Mouse (Mus musculus): ENCODE measurements around the gene Ccdc51. TPM values are rescaled to one million over a fixed set of nuclear protein-coding genes. Genes with fewer than 3 reads are reported as not detected.

The Ccdc51 gene
- total and polyA plus RNA-seq, 3 experiments: 15.1 to 28.4 TPM; not detected in 1

DNA sequence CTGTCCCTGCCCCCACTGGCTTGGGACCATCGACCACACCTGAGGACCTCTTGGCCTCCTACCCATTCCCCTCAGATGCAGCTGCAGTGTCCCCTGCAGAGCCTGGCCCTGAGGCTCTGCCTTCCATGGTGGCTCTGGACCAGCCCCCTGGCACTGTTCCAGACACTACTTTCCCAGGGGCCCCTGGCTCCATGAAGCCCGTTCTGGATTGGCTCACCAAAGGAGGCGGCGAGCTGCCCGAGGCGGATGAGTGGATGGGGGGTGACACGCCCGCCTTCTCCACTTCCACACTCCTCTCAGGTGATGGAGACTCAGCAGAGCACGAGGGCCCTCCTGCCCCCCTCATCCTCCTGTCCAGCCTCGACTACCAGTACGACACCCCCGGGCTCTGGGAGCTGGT is 22.7 kb downstream of the Ccdc51 start:
- H3K9ac ChIP-seq (ENCODE audit: control insufficient read depth, low read depth, low read length, poor library complexity, severe bottlenecking): no peak overlapping the region
- H3K9me3 ChIP-seq (replicated peaks; ENCODE audit: insufficient read depth, low read length): no peaks in the 10 kb centered on the region
- no peak overlapping the region for H3K27ac ChIP-seq (ENCODE audit: control insufficient read depth, low read depth, low read length)
- no peaks in the 10 kb centered on the region for H3K4me1 ChIP-seq (ENCODE audit: control insufficient read depth in 1 of 2, insufficient read depth in 2 of 2, low read length in 2 of 2)
- H3K36me3 ChIP-seq (ENCODE audit: control insufficient read depth in 1 of 2, insufficient read depth in 2 of 2, low read length in 2 of 2): no peaks in the 10 kb centered on the region
- no peak overlapping the region for H3K4me3 ChIP-seq (ENCODE audit: control insufficient read depth in 1 of 2, insufficient read depth in 1 of 2, low read depth in 2 of 2, low read length in 2 of 2)
- H3K79me2 ChIP-seq (ENCODE audit: control insufficient read depth, insufficient read depth, low read length, poor library complexity): no peaks in the 10 kb centered on the region
- no peaks in the 10 kb centered on the region for H3K27me3 ChIP-seq (ENCODE audit: control insufficient read depth in 1 of 2, insufficient read depth in 2 of 2, low read length in 2 of 2)
- no peak for TF ChIP-seq NRF1 (IDR thresholded peaks at IDR 0.05; ENCODE audit: insufficient read depth, low read depth, low read length, poor library complexity, severe bottlenecking)
- TF ChIP-seq POLR2A (IDR thresholded peaks at IDR 0.05; ENCODE audit: control insufficient read depth in 1 of 2, insufficient read depth in 1 of 2, low read depth in 1 of 2, low read length in 2 of 2, poor library complexity in 1 of 2): no peak
- no peak for TF ChIP-seq CTCF (IDR thresholded peaks at IDR 0.05 in 2 of 3, conservative IDR thresholded peaks at IDR 0.05 in 1 of 3; ENCODE audit: control insufficient read depth in 1 of 3, insufficient read depth in 1 of 3, low read depth in 2 of 3, low read length in 3 of 3, poor library complexity in 1 of 3, severe bottlenecking in 1 of 3)
- no peak for TF ChIP-seq ZMIZ1 (IDR thresholded peaks at IDR 0.05; ENCODE audit: low read depth, low read length)
- no peak for TF ChIP-seq SMC3 (IDR thresholded peaks at IDR 0.05; ENCODE audit: low read depth, low read length)
- TF ChIP-seq MAX (IDR thresholded peaks at IDR 0.05; ENCODE audit: low read length): no peak
- TF ChIP-seq CHD1 (IDR thresholded peaks at IDR 0.05; ENCODE audit: low read depth, low read length): no peak
- TF ChIP-seq GATA1 (IDR thresholded peaks at IDR 0.05; ENCODE audit: low read depth, low read length): no peak
- TF ChIP-seq POLR2AphosphoS5 (IDR thresholded peaks at IDR 0.05; ENCODE audit: borderline replicate concordance, low read depth, low read length): no peak
- no peak for TF ChIP-seq MAFK (IDR thresholded peaks at IDR 0.05; ENCODE audit: borderline replicate concordance, low read depth, low read length)
- no peak for TF ChIP-seq USF2 (IDR thresholded peaks at IDR 0.05; ENCODE audit: borderline replicate concordance in 1 of 2, insufficient read depth in 1 of 2, low read depth in 1 of 2, low read length in 2 of 2)
- TF ChIP-seq TAL1 (IDR thresholded peaks at IDR 0.05; ENCODE audit: low read length): no peak
- no peak for TF ChIP-seq HCFC1 (IDR thresholded peaks at IDR 0.05; ENCODE audit: low read depth, low read length)
- TF ChIP-seq USF1 (IDR thresholded peaks at IDR 0.05; ENCODE audit: low read depth, low read length): no peak
- no peak for TF ChIP-seq ETS1 (IDR thresholded peaks at IDR 0.05; ENCODE audit: low read depth, low read length)
- TF ChIP-seq JUND (IDR thresholded peaks at IDR 0.05; ENCODE audit: low read depth, low read length): no peak
- TF ChIP-seq NELFE (IDR thresholded peaks at IDR 0.05; ENCODE audit: low read depth, low read length): no peak
- no peak for TF ChIP-seq POLR2AphosphoS2 (IDR thresholded peaks at IDR 0.05; ENCODE audit: low read length)
- TF ChIP-seq MYB (IDR thresholded peaks at IDR 0.05; ENCODE audit: low read depth, low read length): no peak
- TF ChIP-seq CHD2 (IDR thresholded peaks at IDR 0.05; ENCODE audit: low read length): no peak
- no peak for DNase-seq (ENCODE audit: low read depth, low spot score)

DNA sequence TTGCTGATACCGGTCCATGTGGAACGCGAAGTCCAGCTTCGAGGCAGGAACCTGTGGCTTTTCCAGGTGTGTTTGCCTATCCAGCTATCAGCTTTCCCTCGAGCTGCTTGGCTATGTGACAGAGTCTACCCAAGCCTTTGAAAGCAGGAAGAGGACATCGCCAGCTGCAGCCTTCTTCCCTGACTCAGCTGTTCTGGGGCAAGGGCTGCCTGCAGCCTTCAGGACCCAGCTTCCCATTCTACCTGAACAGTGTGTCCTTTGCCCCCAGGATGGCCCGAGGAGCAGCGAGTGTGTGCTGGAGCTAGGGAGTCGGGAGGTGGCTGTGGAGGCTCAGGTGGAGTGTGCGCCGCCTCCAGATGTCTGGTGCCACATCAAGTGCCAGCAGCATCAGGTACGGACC is 23.4 kb downstream of the Ccdc51 start:
- Histone ChIP-seq H3K4me3 (ENCODE audit: control insufficient read depth in 1 of 2, insufficient read depth in 1 of 2, low read depth in 2 of 2, low read length in 2 of 2) (no peak overlapping the region), H3K27ac (ENCODE audit: control insufficient read depth, low read depth, low read length) (no peak overlapping the region), H3K9ac (ENCODE audit: control insufficient read depth, low read depth, low read length, poor library complexity, severe bottlenecking) (no peak overlapping the region), H3K79me2 (ENCODE audit: control insufficient read depth, insufficient read depth, low read length, poor library complexity) (no peaks in the 10 kb centered on the region), H3K9me3 (replicated peaks; ENCODE audit: insufficient read depth, low read length) (no peaks in the 10 kb centered on the region), H3K36me3 (ENCODE audit: control insufficient read depth in 1 of 2, insufficient read depth in 2 of 2, low read length in 2 of 2) (no peaks in the 10 kb centered on the region), H3K27me3 (ENCODE audit: control insufficient read depth in 1 of 2, insufficient read depth in 2 of 2, low read length in 2 of 2) (no peaks in the 10 kb centered on the region), H3K4me1 (ENCODE audit: control insufficient read depth in 1 of 2, insufficient read depth in 2 of 2, low read length in 2 of 2) (no peaks in the 10 kb centered on the region)
- DNase-seq (ENCODE audit: low read depth, low spot score): no peak
- TF ChIP-seq NRF1 (IDR thresholded peaks at IDR 0.05; ENCODE audit: insufficient read depth, low read depth, low read length, poor library complexity, severe bottlenecking) (no peak), TAL1 (IDR thresholded peaks at IDR 0.05; ENCODE audit: low read length) (no peak), MAZ (IDR thresholded peaks at IDR 0.05; ENCODE audit: low read depth, low read length) (no peak), ELF1 (IDR thresholded peaks at IDR 0.05; ENCODE audit: low read depth, low read length) (no peak), CTCF (IDR thresholded peaks at IDR 0.05 in 2 of 3, conservative IDR thresholded peaks at IDR 0.05 in 1 of 3; ENCODE audit: control insufficient read depth in 1 of 3, insufficient read depth in 1 of 3, low read depth in 2 of 3, low read length in 3 of 3, poor library complexity in 1 of 3, severe bottlenecking in 1 of 3) (no peak), SIN3A (IDR thresholded peaks at IDR 0.05; ENCODE audit: low read length) (no peak), RCOR1 (IDR thresholded peaks at IDR 0.05; ENCODE audit: low read depth, low read length) (no peak)

All from MEL (cell line).